Mouse (Mus musculus): ENCODE data around the gene Ap2a2. TPM values are rescaled to one million over a fixed set of nuclear protein-coding genes. Genes with fewer than 3 reads are reported as not detected.
"Not testable (repeated sequence)": the region's sequence is repeated elsewhere in the genome, so short reads cannot be mapped to it uniquely, and the experiment has no call there.

The Ap2a2 gene
- polyA plus RNA-seq, 1 experiment from 2014 or later, result 67.1 TPM

DNA sequence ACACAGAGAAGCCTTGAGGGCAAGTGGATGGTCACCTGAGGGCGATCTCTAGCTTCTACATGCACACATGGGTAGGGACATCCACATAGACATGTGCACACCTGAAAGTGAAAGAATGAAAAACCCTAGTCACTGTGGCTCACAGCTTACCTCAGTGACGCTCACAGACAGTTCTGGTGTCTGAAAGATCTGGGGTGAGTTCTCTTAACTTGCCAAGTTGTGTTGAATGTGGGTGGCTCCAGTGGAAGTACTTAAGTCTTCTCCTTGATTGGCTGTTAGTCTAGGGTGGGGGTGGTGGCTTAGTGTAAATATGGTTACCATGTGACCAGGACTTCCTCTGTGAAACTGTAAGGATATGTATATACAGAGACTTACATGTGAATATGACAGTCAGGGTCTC, 17.0 kb downstream of the Ap2a2 start:
- no peak overlapping the region for H3K4me3 ChIP-seq (ENCODE audit: low read depth, low read length)
- no peaks in the 10 kb centered on the region for H3K36me3 ChIP-seq (ENCODE audit: control insufficient read depth, insufficient read depth, low read length)
- no peak overlapping the region for H3K4me2 ChIP-seq (replicated peaks; ENCODE audit: low read depth, low read length)
- DNase-seq (ENCODE audit: low spot score) (no peak), ATAC-seq (ENCODE audit: low FRiP score) (no peak)
- no peaks in the 10 kb centered on the region for H3K9me3 ChIP-seq (ENCODE audit: control insufficient read depth, low read length)
- 87% methylated on average over 2 of the region's 2 CpGs for WGBS
- H3K27me3 ChIP-seq (ENCODE audit: control insufficient read depth, insufficient read depth, low read length), result no peaks in the 10 kb centered on the region
- no peak overlapping the region for H3K9ac ChIP-seq (ENCODE audit: low read depth, low read length)
- no peaks in the 10 kb centered on the region for H3K4me1 ChIP-seq (replicated peaks; ENCODE audit: control insufficient read depth, insufficient read depth, low read length)
- H3K27ac ChIP-seq (ENCODE audit: low read depth, low read length), result no peak overlapping the region

DNA sequence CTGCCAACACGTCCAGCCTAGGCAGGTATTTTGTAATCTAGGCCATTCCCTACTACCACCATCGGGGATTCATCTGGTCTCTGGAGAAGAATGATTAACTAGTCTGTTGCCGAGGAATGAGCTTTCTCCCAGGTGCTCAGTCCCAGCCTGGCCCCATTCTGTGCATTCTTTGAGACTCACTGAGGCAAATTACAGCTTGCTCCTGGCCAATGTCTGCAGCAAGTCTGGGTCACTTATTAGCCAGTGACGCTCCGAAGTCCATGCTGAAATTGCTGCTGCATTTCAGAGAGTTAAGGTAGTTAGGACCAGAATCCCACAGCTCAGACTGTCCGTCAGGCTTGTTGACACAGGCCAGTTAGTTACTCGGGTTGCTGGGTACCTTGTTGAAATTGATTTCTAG, 19.4 kb downstream of the Ap2a2 start:
- DNase-seq (ENCODE audit: low spot score) (no peak), ATAC-seq (ENCODE audit: low FRiP score) (no peak)
- no peak overlapping the region for H3K9ac ChIP-seq (ENCODE audit: low read depth, low read length)
- H3K4me1 ChIP-seq (replicated peaks; ENCODE audit: control insufficient read depth, insufficient read depth, low read length), result no peaks in the 10 kb centered on the region
- WGBS, result 84% methylated on average over 7 of the region's 7 CpGs
- H3K36me3 ChIP-seq (ENCODE audit: control insufficient read depth, insufficient read depth, low read length), result no peaks in the 10 kb centered on the region
- no peaks in the 10 kb centered on the region for H3K9me3 ChIP-seq (ENCODE audit: control insufficient read depth, low read length)
- H3K4me3 ChIP-seq (ENCODE audit: low read depth, low read length), result no peak overlapping the region
- no peak overlapping the region for H3K4me2 ChIP-seq (replicated peaks; ENCODE audit: low read depth, low read length)
- H3K27me3 ChIP-seq (ENCODE audit: control insufficient read depth, insufficient read depth, low read length), result no peaks in the 10 kb centered on the region
- H3K27ac ChIP-seq (ENCODE audit: low read depth, low read length), result no peak overlapping the region

- no peak overlapping the region for H3K9ac ChIP-seq (ENCODE audit: low read depth, low read length)
- no peak overlapping the region for H3K27ac ChIP-seq (ENCODE audit: low read depth, low read length)
- no peaks in the 10 kb centered on the region for H3K9me3 ChIP-seq (ENCODE audit: control insufficient read depth, low read length)
- no peak overlapping the region for H3K4me2 ChIP-seq (replicated peaks; ENCODE audit: low read depth, low read length)
- no peaks in the 10 kb centered on the region for H3K36me3 ChIP-seq (ENCODE audit: control insufficient read depth, insufficient read depth, low read length)
- ATAC-seq (ENCODE audit: low FRiP score), result no peak
- DNase-seq (ENCODE audit: low spot score), result no peak
- no peaks in the 10 kb centered on the region for H3K4me1 ChIP-seq (replicated peaks; ENCODE audit: control insufficient read depth, insufficient read depth, low read length)
- WGBS, result 82% methylated on average over 4 of the region's 5 CpGs
- no peaks in the 10 kb centered on the region for H3K27me3 ChIP-seq (ENCODE audit: control insufficient read depth, insufficient read depth, low read length)
- H3K4me3 ChIP-seq (ENCODE audit: low read depth, low read length), result no peak overlapping the region
Observed at GRCm38 (mm10) chr7:141584048-141584841, 22.3 kb downstream of the Ap2a2 start.

DNA sequence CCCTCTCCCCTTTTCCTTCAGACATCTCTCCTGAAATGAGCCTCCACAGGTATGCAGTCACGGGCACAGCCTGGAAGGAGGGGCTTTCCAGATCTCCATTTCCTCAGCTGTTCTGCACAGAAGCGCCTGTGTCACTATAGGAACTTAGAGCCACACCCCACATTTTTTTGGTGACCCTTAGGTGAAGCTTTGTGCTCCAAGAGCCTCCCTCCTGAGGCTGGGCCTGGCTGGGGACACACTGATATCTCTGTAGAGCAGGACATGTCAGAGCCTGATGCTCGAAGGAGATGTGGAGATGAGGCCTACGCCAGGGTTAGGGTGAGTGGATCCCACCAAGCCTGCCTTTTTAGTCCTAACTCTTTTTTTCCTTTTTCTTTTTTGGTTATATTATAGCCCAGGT, 23.3 kb downstream of the Ap2a2 start:
- ATAC-seq (ENCODE audit: low FRiP score) (no peak), DNase-seq (ENCODE audit: low spot score) (no peak)
- H3K9me3 ChIP-seq (ENCODE audit: control insufficient read depth, low read length), result no peaks in the 10 kb centered on the region
- H3K9ac ChIP-seq (ENCODE audit: low read depth, low read length), result no peak overlapping the region
- H3K4me3 ChIP-seq (ENCODE audit: low read depth, low read length), result no peak overlapping the region
- 79% methylated on average over 4 of the region's 4 CpGs for WGBS
- no peaks in the 10 kb centered on the region for H3K36me3 ChIP-seq (ENCODE audit: control insufficient read depth, insufficient read depth, low read length)
- no peak overlapping the region for H3K4me2 ChIP-seq (replicated peaks; ENCODE audit: low read depth, low read length)
- no peaks in the 10 kb centered on the region for H3K4me1 ChIP-seq (replicated peaks; ENCODE audit: control insufficient read depth, insufficient read depth, low read length)
- H3K27me3 ChIP-seq (ENCODE audit: control insufficient read depth, insufficient read depth, low read length), result no peaks in the 10 kb centered on the region
- no peak overlapping the region for H3K27ac ChIP-seq (ENCODE audit: low read depth, low read length)

GRCm38 (mm10) chr7:141585881-141586280, 23.9 kb downstream of the Ap2a2 start:
- DNase-seq (ENCODE audit: low spot score) (no peak), ATAC-seq (ENCODE audit: low FRiP score) (no peak)
- Histone ChIP-seq H3K4me1 (replicated peaks; ENCODE audit: control insufficient read depth, insufficient read depth, low read length) (no peaks in the 10 kb centered on the region), H3K9me3 (ENCODE audit: control insufficient read depth, low read length) (no peaks in the 10 kb centered on the region), H3K36me3 (ENCODE audit: control insufficient read depth, insufficient read depth, low read length) (no peaks in the 10 kb centered on the region), H3K27ac (ENCODE audit: low read depth, low read length) (no peak overlapping the region), H3K4me3 (ENCODE audit: low read depth, low read length) (no peak overlapping the region), H3K27me3 (ENCODE audit: control insufficient read depth, insufficient read depth, low read length) (no peaks in the 10 kb centered on the region), H3K9ac (ENCODE audit: low read depth, low read length) (no peak overlapping the region), H3K4me2 (replicated peaks; ENCODE audit: low read depth, low read length) (no peak overlapping the region)
- WGBS, result 88% methylated on average over 1 of the region's 1 CpGs

DNA sequence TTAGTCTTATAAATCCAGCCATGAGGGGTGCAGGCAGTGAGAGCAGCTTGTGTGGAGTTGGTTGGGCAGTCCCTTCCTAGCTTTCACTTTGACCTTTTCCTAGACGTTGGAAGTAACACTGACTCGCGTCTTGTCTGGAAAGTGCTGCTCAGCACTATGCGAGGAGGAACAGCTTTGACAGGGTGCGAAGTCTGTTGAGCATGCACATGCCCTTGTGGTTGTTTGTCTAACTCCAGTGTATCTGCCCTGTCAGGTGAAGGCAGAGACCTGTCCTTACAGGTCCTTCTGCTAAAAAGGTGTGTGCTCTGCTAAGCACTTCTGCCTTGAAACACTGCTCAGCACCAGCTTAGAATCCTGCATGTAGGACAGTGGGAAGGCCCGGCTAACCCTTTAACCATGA, 26.9 kb downstream of the Ap2a2 start:
- DNase-seq (ENCODE audit: low spot score) (no peak), ATAC-seq (ENCODE audit: low FRiP score) (no peak)
- Histone ChIP-seq H3K27me3 (ENCODE audit: control insufficient read depth, insufficient read depth, low read length) (no peaks in the 10 kb centered on the region), H3K9ac (ENCODE audit: low read depth, low read length) (no peak overlapping the region), H3K4me3 (ENCODE audit: low read depth, low read length) (no peak overlapping the region), H3K9me3 (ENCODE audit: control insufficient read depth, low read length) (no peaks in the 10 kb centered on the region), H3K4me2 (replicated peaks; ENCODE audit: low read depth, low read length) (no peak overlapping the region), H3K4me1 (replicated peaks; ENCODE audit: control insufficient read depth, insufficient read depth, low read length) (no peaks in the 10 kb centered on the region), H3K27ac (ENCODE audit: low read depth, low read length) (no peak overlapping the region), H3K36me3 (ENCODE audit: control insufficient read depth, insufficient read depth, low read length) (no peaks in the 10 kb centered on the region)
- 97% methylated on average over 6 of the region's 6 CpGs for WGBS

DNA sequence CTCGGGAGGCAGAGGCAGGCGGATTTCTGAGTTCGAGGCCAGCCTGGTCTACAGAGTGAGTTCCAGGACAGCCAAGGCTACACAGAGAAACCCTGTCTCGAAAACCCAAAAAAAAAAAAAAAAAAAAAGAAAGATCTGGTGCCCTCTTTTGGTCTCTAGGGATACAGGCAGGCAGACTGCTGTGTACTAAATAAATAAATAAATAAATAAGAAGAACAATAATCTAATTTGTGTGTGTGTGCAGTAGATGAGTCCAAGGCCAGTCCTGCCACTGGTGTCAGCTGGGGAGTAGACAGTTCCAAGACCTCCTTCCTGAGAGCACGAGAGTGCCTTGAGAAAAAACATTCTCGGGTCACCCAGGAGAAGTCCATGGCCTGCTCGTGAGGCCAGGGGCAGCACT, 28.3 kb downstream of the Ap2a2 start:
- DNase-seq (ENCODE audit: low spot score); H3K27ac ChIP-seq (ENCODE audit: low read depth, low read length); H3K27me3 ChIP-seq (ENCODE audit: control insufficient read depth, insufficient read depth, low read length); H3K4me3 ChIP-seq (ENCODE audit: low read depth, low read length); H3K4me2 ChIP-seq (replicated peaks; ENCODE audit: low read depth, low read length); H3K4me1 ChIP-seq (replicated peaks; ENCODE audit: control insufficient read depth, insufficient read depth, low read length); H3K9me3 ChIP-seq (ENCODE audit: control insufficient read depth, low read length); ATAC-seq (ENCODE audit: low FRiP score); H3K9ac ChIP-seq (ENCODE audit: low read depth, low read length); H3K36me3 ChIP-seq (ENCODE audit: control insufficient read depth, insufficient read depth, low read length): not testable (repeated sequence)
- 97% methylated on average over 6 of the region's 7 CpGs for WGBS

- H3K27me3 ChIP-seq (ENCODE audit: control insufficient read depth, insufficient read depth, low read length), result no peaks in the 10 kb centered on the region
- no peak overlapping the region for H3K4me2 ChIP-seq (replicated peaks; ENCODE audit: low read depth, low read length)
- DNase-seq (ENCODE audit: low spot score) (no peak), ATAC-seq (ENCODE audit: low FRiP score) (no peak)
- H3K9me3 ChIP-seq (ENCODE audit: control insufficient read depth, low read length), result no peaks in the 10 kb centered on the region
- no peaks in the 10 kb centered on the region for H3K36me3 ChIP-seq (ENCODE audit: control insufficient read depth, insufficient read depth, low read length)
- H3K4me1 ChIP-seq (replicated peaks; ENCODE audit: control insufficient read depth, insufficient read depth, low read length), result no peaks in the 10 kb centered on the region
- no peak overlapping the region for H3K27ac ChIP-seq (ENCODE audit: low read depth, low read length)
- no peak overlapping the region for H3K4me3 ChIP-seq (ENCODE audit: low read depth, low read length)
- no peak overlapping the region for H3K9ac ChIP-seq (ENCODE audit: low read depth, low read length)
- 95% methylated on average over 8 of the region's 8 CpGs for WGBS
Observed at GRCm38 (mm10) chr7:141590959-141591358, 29.0 kb downstream of the Ap2a2 start.

- Histone ChIP-seq H3K4me3 (ENCODE audit: low read depth, low read length) (no peak overlapping the region), H3K9me3 (ENCODE audit: control insufficient read depth, low read length) (no peaks in the 10 kb centered on the region), H3K27me3 (ENCODE audit: control insufficient read depth, insufficient read depth, low read length) (no peaks in the 10 kb centered on the region), H3K4me1 (replicated peaks; ENCODE audit: control insufficient read depth, insufficient read depth, low read length) (no peaks in the 10 kb centered on the region), H3K27ac (ENCODE audit: low read depth, low read length) (no peak overlapping the region), H3K36me3 (ENCODE audit: control insufficient read depth, insufficient read depth, low read length) (no peaks in the 10 kb centered on the region), H3K9ac (ENCODE audit: low read depth, low read length) (no peak overlapping the region), H3K4me2 (replicated peaks; ENCODE audit: low read depth, low read length) (no peak overlapping the region)
- 94% methylated on average over 1 of the region's 1 CpGs for WGBS
- DNase-seq (ENCODE audit: low spot score) (no peak), ATAC-seq (ENCODE audit: low FRiP score) (no peak)
Observed at GRCm38 (mm10) chr7:141592096-141592495, 30.1 kb downstream of the Ap2a2 start.

Measured in hindbrain, embryonic 11.5 days (tissue).